Mouse (Mus musculus): ENCODE measurements around the gene Fgf11. TPM values are rescaled to one million over a fixed set of nuclear protein-coding genes. Genes with fewer than 3 reads are reported as not detected.

The Fgf11 gene
- polyA plus RNA-seq, 1 experiment from 2014 or later: 2.6 TPM

DNA sequence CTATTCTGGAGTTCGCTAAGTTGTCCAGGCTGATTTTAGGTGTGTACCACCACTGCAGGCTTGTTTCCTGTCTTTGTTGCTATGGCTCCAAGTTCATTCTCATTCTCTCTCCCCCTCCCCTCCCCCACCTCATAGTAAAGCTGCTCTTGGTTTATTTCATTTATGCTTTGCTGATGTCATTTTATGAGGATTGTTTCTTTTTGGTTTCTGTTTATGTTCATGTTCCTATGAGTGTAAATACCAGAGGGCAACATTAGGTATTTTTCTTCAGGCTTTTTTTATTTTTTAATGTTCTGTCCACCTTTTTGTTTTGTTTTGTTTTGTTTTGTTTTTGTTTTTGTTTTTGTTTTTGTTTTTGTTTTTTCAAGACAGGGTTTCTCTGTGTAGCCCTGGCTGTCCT, 39.8 kb downstream of the Fgf11 start, which contains the start of gene Slc35g3:
Gene Slc35g3, minus strand, starts transcription at position 101 of the 400 bp plus-strand sequence.
- H3K27me3 ChIP-seq (ENCODE audit: insufficient read depth, low read length): no peaks in the 10 kb centered on the region
- H3K4me1 ChIP-seq (ENCODE audit: insufficient read depth, low read length): peaks cover 32% of the 10 kb centered on the region
- H3K4me3 ChIP-seq (ENCODE audit: low read length): no peak within 1 kb of the TSS
- H3K9ac ChIP-seq (replicated peaks; ENCODE audit: low read length): no peak within 1 kb of the TSS; the same call in 1 of the 2 replicates
- H3K9me3 ChIP-seq (ENCODE audit: low read length): no peaks in the 10 kb centered on the region
- WGBS: 71% methylated on average over 1 of the region's 1 CpGs
- H3K36me3 ChIP-seq (ENCODE audit: insufficient read depth, low read length): no peaks in the 10 kb centered on the region
- no peak for ATAC-seq (ENCODE audit: low FRiP score, low TSS enrichment)
- no peak within 1 kb of the TSS for H3K4me2 ChIP-seq (replicated peaks; ENCODE audit: low read depth, low read length)
- no peak within 1 kb of the TSS for H3K27ac ChIP-seq (ENCODE audit: low read length)

DNA sequence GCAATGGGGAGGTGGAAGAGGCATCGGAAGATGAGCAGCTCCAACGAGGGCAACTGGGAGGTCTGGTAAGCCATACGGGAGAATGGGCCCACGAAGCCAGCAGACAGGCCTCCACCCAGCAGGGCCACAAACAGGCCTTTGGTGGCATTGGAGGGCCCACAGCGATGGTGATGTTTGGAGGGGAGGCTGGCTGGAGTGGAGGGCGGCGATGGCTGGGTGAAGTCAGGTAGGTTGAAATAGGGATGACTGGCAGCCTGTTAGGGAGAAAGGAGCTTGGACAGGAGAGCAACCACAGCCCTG, 40.8 kb downstream of the Fgf11 start:
- Histone ChIP-seq H3K27me3 (ENCODE audit: insufficient read depth, low read length) (no peaks in the 10 kb centered on the region), H3K27ac (ENCODE audit: low read length) (no peak overlapping the region), H3K9me3 (ENCODE audit: low read length) (no peaks in the 10 kb centered on the region), H3K4me1 (ENCODE audit: insufficient read depth, low read length) (peaks cover 31% of the 10 kb centered on the region), H3K4me3 (ENCODE audit: low read length) (no peak overlapping the region), H3K9ac (replicated peaks; ENCODE audit: low read length) (peak overlapping the region; percentile 90; the same call in 1 of the 2 replicates), H3K4me2 (replicated peaks; ENCODE audit: low read depth, low read length) (no peak overlapping the region), H3K36me3 (ENCODE audit: insufficient read depth, low read length) (no peaks in the 10 kb centered on the region)
- 94% methylated on average over 7 of the region's 7 CpGs for WGBS
- no peak for ATAC-seq (ENCODE audit: low FRiP score, low TSS enrichment)

DNA sequence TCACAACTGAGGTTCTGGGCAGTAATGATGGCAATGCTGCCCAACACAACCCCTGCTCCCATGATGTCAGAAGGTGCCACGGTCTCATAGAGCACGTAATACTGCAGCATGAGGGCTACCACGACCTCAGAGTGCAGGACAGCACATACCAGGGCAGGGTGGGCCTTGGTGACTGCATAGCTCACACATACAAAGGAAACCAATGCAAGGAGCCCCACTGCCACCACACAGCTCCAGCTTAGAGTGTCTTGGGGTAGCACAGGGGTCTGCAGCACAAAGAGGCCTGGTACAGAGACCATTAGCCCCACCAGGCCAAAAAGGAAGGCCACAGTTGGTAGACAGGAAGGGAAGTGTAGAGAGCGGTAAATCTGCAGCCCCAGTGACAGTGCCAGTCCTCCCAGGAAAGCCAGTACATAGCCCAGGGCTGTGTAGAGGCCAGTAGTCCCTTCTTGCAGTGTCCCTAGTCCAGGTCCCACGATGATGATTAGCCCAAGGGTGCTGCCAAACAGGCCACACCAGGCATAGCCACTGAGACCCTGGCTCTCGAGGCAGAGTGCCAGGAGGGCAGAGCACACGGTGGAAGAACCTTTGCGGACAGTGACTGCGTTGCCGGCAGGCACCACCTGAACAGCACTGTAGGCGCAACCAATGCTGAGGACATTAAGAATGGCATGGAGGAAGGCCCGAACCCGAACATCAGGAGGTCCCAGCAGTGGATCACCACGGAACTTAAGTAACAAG, 41.3 kb downstream of the Fgf11 start:
- no peak for ATAC-seq (ENCODE audit: low FRiP score, low TSS enrichment)
- Histone ChIP-seq H3K4me3 (ENCODE audit: low read length) (no peak overlapping the region), H3K27me3 (ENCODE audit: insufficient read depth, low read length) (no peaks in the 10 kb centered on the region), H3K36me3 (ENCODE audit: insufficient read depth, low read length) (no peaks in the 10 kb centered on the region), H3K27ac (ENCODE audit: low read length) (peak overlapping the region; percentile 100), H3K9ac (replicated peaks; ENCODE audit: low read length) (peak overlapping the region; percentile 90), H3K4me2 (replicated peaks; ENCODE audit: low read depth, low read length) (peak overlapping the region; percentile 72), H3K9me3 (ENCODE audit: low read length) (no peaks in the 10 kb centered on the region), H3K4me1 (ENCODE audit: insufficient read depth, low read length) (peaks cover 34% of the 10 kb centered on the region)
- WGBS: 82% methylated on average over 14 of the region's 14 CpGs

DNA sequence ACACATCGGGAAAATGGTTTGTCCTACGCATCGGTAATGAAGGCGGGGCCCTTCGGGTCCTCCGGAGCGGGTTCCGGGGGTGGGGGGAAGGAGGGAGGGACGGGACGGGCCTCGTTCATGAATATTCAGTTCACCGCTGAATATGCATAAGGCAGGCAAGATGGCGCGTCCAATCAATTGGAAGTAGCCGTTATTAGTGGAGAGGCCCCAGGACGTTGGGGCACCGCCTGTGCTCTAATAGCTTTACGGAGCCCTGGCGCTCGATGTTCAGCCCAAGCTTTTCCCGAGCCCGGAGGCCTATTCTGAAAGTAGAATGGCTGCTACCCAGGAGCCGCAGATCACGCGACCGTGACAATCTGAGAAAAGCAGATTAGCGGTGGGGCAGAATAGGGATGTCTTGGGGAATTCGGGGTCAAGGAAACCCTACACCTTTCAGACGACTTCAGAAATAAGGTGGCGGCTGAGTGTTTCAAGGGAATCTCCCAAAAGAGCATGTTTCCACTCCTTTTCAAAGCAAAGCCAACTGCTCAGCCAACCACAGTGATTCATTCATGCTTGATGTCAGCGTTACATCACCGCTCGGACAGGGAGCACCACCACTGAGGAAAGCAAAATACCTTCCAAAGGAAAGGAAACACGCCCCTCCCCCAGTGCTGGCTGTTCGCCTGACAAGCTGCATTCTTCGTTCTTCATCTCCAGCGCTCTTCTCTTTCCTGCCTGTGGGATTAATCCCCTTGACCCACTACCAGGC, 42.5 kb downstream of the Fgf11 start:
- no peaks in the 10 kb centered on the region for H3K36me3 ChIP-seq (ENCODE audit: insufficient read depth, low read length)
- peak overlapping the region; percentile 90 for H3K9ac ChIP-seq (replicated peaks; ENCODE audit: low read length)
- peak overlapping the region; percentile 73 for H3K4me3 ChIP-seq (ENCODE audit: low read length)
- H3K27ac ChIP-seq (ENCODE audit: low read length): peak overlapping the region; percentile 100
- peak; percentile 89 for ATAC-seq (ENCODE audit: low FRiP score, low TSS enrichment)
- H3K27me3 ChIP-seq (ENCODE audit: insufficient read depth, low read length): no peaks in the 10 kb centered on the region
- H3K9me3 ChIP-seq (ENCODE audit: low read length): no peaks in the 10 kb centered on the region
- WGBS: under 1% methylated on average over 37 of the region's 37 CpGs
- peak overlapping the region; percentile 72 for H3K4me2 ChIP-seq (replicated peaks; ENCODE audit: low read depth, low read length)
- H3K4me1 ChIP-seq (ENCODE audit: insufficient read depth, low read length): peaks cover 33% of the 10 kb centered on the region

DNA sequence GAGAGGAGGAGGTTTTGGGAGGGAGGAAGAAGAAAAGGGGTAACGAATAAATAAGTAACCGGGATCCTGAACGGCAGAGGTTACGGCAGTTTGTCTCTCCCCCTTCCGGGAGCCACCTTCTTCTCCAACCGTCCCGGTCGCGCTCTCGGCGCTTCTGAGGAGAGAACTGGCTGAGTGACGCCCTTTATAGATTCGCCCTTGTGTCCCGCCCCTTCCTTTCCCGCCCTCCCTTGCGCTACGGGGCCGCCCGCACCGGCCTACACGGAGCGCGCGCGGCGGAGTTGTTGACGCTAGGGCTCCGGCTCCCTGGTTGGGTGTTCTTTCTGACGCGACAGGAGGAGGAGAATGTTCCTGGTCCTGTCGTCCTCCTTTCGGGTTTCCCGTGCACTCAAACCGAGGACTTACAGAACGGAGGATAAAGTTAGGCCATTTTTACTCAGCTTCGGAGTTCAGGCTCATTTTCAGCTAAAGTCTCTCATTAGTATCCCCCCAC, 43.1 kb downstream of the Fgf11 start, which contains the start of gene Polr2a:
Gene Polr2a, minus strand, starts transcription at position 160 of the 493 bp plus-strand sequence.
- H3K27me3 ChIP-seq (ENCODE audit: insufficient read depth, low read length): no peaks in the 10 kb centered on the region
- peak; percentile 95 for ATAC-seq (ENCODE audit: low FRiP score, low TSS enrichment)
- no peaks in the 10 kb centered on the region for H3K9me3 ChIP-seq (ENCODE audit: low read length)
- peak within 1 kb of the TSS; percentile 90 for H3K9ac ChIP-seq (replicated peaks; ENCODE audit: low read length)
- H3K4me1 ChIP-seq (ENCODE audit: insufficient read depth, low read length): peaks cover 33% of the 10 kb centered on the region
- 1% methylated on average over 25 of the region's 36 CpGs for WGBS
- H3K36me3 ChIP-seq (ENCODE audit: insufficient read depth, low read length): no peaks in the 10 kb centered on the region
- peak within 1 kb of the TSS; percentile 73 for H3K4me3 ChIP-seq (ENCODE audit: low read length)
- H3K4me2 ChIP-seq (replicated peaks; ENCODE audit: low read depth, low read length): peak within 1 kb of the TSS; percentile 72
- peak within 1 kb of the TSS; percentile 100 for H3K27ac ChIP-seq (ENCODE audit: low read length)

DNA sequence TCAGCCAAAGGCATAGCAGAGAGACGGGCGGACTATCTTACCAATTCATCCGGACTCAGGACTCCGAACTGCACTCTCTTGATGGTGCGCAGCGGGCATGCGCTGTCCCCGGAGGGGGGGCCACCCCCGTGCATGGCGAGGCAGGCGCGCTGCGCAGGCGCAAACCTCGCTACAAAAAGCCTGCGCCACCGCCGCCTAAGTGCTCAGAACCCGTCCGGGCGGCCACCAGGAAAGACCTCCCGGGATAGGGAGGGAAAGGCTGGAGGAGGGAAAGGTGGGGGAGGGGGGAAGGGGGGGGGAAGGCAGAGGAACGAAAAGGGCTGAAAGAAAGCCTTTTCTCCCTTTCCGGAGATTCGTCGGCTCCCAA, 43.6 kb downstream of the Fgf11 start:
- no peaks in the 10 kb centered on the region for H3K36me3 ChIP-seq (ENCODE audit: insufficient read depth, low read length)
- under 1% methylated on average over 26 of the region's 26 CpGs for WGBS
- no peaks in the 10 kb centered on the region for H3K9me3 ChIP-seq (ENCODE audit: low read length)
- H3K27ac ChIP-seq (ENCODE audit: low read length): peak overlapping the region; percentile 100
- peak overlapping the region; percentile 73 for H3K4me3 ChIP-seq (ENCODE audit: low read length)
- H3K9ac ChIP-seq (replicated peaks; ENCODE audit: low read length): peak overlapping the region; percentile 90
- no peaks in the 10 kb centered on the region for H3K27me3 ChIP-seq (ENCODE audit: insufficient read depth, low read length)
- peaks cover 33% of the 10 kb centered on the region for H3K4me1 ChIP-seq (ENCODE audit: insufficient read depth, low read length)
- peak overlapping the region; percentile 72 for H3K4me2 ChIP-seq (replicated peaks; ENCODE audit: low read depth, low read length)
- peak; percentile 90 for ATAC-seq (ENCODE audit: low FRiP score, low TSS enrichment)

DNA sequence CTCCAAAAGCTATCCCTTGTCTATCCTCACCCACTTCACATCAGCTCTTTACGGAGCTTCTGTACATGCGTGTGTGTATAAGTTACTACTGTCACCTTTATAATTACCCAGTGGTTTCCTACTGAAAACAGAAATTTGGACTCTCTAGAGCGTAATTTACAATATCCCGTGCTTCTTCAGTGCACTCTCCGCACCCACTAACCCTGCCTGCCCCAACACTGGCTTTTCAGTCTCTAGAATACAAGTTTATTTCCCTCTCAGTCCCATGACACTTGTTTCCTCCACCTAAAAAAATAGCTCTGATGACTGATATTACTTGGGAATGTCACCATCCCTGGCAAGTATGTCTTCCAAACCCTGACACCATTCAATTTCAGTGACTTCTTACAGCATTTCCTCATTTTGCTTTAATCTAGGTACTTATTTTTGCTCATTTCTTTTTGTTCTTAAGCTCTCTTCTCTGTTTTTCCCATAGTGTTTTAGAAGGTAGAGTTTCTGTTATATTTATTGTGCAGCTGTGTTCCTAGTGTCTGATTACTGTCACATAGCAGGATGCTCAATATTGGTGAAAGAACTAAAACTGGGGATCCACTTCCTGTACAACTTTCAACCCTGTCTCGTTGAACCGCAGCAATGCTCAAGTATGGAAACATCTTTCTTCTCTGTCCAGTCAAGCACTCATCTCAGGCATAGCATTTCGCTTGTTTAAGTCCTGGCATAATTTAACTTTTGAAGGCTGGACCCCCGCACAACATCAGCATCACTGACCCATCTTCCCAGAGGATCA, 44.2 kb downstream of the Fgf11 start:
- no peaks in the 10 kb centered on the region for H3K9me3 ChIP-seq (ENCODE audit: low read length)
- no peaks in the 10 kb centered on the region for H3K36me3 ChIP-seq (ENCODE audit: insufficient read depth, low read length)
- H3K27ac ChIP-seq (ENCODE audit: low read length): peak overlapping the region; percentile 100
- H3K27me3 ChIP-seq (ENCODE audit: insufficient read depth, low read length): no peaks in the 10 kb centered on the region
- H3K4me3 ChIP-seq (ENCODE audit: low read length): peak overlapping the region; percentile 73
- WGBS: 31% methylated on average over 9 of the region's 9 CpGs
- peak overlapping the region; percentile 72 for H3K4me2 ChIP-seq (replicated peaks; ENCODE audit: low read depth, low read length)
- H3K4me1 ChIP-seq (ENCODE audit: insufficient read depth, low read length): peaks cover 33% of the 10 kb centered on the region
- peak overlapping the region; percentile 90 for H3K9ac ChIP-seq (replicated peaks; ENCODE audit: low read length)
- no peak for ATAC-seq (ENCODE audit: low FRiP score, low TSS enrichment)

DNA sequence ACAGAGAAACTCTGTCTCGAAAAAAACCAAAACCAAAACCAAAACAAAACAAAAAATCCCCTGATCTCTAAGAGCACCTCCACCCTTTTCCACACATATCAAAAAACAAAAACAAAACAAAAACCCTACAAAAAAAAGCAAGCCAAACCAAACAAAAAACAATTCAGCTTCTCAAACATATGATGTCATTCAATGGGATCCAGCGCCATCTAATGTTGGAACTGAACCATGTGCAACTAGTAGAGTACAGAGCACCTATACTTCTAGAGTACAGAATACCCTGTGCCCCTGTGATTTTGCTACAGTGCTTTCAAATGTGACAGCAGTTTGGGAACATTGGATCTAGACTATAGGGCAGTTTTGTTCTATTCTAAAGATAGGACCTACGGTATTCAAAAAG, 47.0 kb downstream of the Fgf11 start:
- Histone ChIP-seq H3K27ac (ENCODE audit: low read length) (no peak overlapping the region), H3K9me3 (ENCODE audit: low read length) (no peaks in the 10 kb centered on the region), H3K4me3 (ENCODE audit: low read length) (no peak overlapping the region), H3K27me3 (ENCODE audit: insufficient read depth, low read length) (no peaks in the 10 kb centered on the region), H3K4me2 (replicated peaks; ENCODE audit: low read depth, low read length) (no peak overlapping the region; the same call in 1 of the 2 replicates), H3K36me3 (ENCODE audit: insufficient read depth, low read length) (no peaks in the 10 kb centered on the region), H3K9ac (replicated peaks; ENCODE audit: low read length) (no peak overlapping the region), H3K4me1 (ENCODE audit: insufficient read depth, low read length) (peaks cover 25% of the 10 kb centered on the region)
- WGBS: 47% methylated on average over 3 of the region's 3 CpGs
- ATAC-seq (ENCODE audit: low FRiP score, low TSS enrichment): no peak

DNA sequence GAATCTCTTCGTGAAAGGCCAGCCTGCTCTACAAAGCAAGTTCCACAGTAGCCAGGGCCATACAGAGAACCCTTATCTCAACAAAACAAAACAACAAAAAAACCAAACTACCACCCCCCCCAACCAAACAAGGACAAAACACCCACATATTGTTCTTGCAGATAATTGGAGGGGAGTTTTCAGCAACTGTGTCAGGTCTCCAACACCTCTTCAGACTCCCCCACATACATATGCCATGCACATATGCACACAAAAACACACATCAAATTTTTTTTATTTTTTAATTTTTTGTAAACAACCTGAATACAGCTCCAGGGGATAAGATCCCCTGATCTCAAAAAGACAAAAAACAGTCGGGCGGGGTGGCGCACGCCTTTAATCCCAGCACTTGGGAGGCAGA, 47.4 kb downstream of the Fgf11 start:
- no peak overlapping the region for H3K27ac ChIP-seq (ENCODE audit: low read length)
- no peak overlapping the region for H3K9ac ChIP-seq (replicated peaks; ENCODE audit: low read length)
- peaks cover 21% of the 10 kb centered on the region for H3K4me1 ChIP-seq (ENCODE audit: insufficient read depth, low read length)
- 92% methylated on average over 5 of the region's 5 CpGs for WGBS
- H3K27me3 ChIP-seq (ENCODE audit: insufficient read depth, low read length): no peaks in the 10 kb centered on the region
- no peaks in the 10 kb centered on the region for H3K36me3 ChIP-seq (ENCODE audit: insufficient read depth, low read length)
- no peak overlapping the region; the same call in 1 of the 2 replicates for H3K4me2 ChIP-seq (replicated peaks; ENCODE audit: low read depth, low read length)
- H3K9me3 ChIP-seq (ENCODE audit: low read length): no peaks in the 10 kb centered on the region
- ATAC-seq (ENCODE audit: low FRiP score, low TSS enrichment): no peak
- H3K4me3 ChIP-seq (ENCODE audit: low read length): no peak overlapping the region

Measured in kidney, embryonic 16.5 days (tissue).